Mouse (Mus musculus): Measurements from ENCODE around the gene Arhgap11a. TPM values are rescaled to one million over a fixed set of nuclear protein-coding genes. Genes with fewer than 3 reads are reported as not detected.

Gene Arhgap11a
- polyA plus RNA-seq, 1 experiment from 2014 or later: 5.2 TPM

DNA sequence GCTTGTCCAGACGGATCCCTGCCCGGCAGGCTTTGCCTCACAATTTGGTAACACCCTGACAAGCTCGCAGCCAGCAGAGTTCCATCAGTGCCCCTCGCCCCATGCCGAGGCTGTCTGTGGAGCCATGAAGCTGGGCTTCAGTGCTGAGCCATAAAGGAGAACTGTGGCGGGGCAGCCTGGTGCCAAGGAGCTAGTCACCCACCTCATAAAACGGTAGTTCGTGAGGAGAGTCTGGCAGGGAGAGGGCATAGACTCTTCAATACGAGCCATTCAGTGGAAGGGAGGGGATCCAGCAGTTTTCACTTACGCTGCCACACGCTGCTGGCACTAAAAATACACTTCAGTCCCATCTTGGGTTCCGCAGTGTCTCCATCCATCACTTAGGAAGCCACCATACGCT lies 49.9 kb downstream of the Arhgap11a start:
- no peaks in the 10 kb centered on the region for H3K27me3 ChIP-seq (replicated peaks; ENCODE audit: control insufficient read depth, insufficient read depth, low read length)
- WGBS: 84% methylated on average over 13 of the region's 13 CpGs
- no peak overlapping the region for H3K9ac ChIP-seq (ENCODE audit: low read depth, low read length)
- H3K4me3 ChIP-seq (ENCODE audit: low read length): no peak overlapping the region
- H3K4me1 ChIP-seq (ENCODE audit: control insufficient read depth, insufficient read depth, low read depth, low read length): no peaks in the 10 kb centered on the region
- no peak for ATAC-seq
- H3K4me2 ChIP-seq (ENCODE audit: low read length): no peak overlapping the region
- no peak overlapping the region for H3K27ac ChIP-seq (ENCODE audit: low read depth, low read length)
- no peaks in the 10 kb centered on the region for H3K36me3 ChIP-seq (ENCODE audit: control insufficient read depth, insufficient read depth, low read length)
- no peaks in the 10 kb centered on the region for H3K9me3 ChIP-seq (ENCODE audit: control insufficient read depth, low read length)

DNA sequence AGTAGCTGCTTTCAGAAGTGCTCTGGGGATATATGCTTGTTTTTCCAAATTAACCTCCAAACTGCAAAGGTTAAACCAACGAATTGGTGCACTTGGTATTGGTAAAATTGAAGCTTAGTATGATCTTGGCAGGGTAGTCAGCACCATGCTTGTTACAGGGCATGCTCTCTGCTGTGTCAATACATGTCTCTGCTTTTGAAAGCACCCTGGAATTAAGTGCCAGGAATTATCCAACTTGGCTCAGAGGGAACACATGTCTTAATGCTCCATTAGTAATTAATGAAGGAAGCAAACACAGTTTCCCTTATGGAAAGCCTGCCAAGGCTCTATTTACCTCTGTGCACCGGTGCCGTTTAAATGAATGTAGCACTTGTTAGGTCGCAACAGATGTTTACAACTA lies 53.3 kb downstream of the Arhgap11a start:
- WGBS: 65% methylated on average over 4 of the region's 4 CpGs
- H3K9ac ChIP-seq (ENCODE audit: low read depth, low read length): no peak overlapping the region

DNA sequence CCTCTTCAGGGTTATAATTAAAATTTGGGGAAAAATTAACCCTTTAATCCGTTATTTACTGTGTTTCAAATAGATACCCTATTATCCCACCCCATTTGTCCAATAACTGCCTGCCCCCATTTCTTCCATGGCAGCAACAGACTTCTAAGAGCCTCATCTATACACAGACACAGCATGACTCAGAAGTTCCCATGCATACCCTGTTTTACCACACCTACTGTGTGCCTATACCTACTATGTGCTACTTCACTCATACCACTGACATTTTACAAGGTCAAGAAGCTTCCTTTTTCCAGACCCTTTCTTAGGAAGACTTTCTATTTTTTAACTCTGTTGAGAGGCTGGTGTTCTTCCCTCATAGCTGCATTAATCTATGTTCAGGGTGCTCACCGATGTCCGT lies 54.9 kb downstream of the Arhgap11a start:
- Histone ChIP-seq H3K27ac (ENCODE audit: low read depth, low read length) (no peak overlapping the region), H3K27me3 (replicated peaks; ENCODE audit: control insufficient read depth, insufficient read depth, low read length) (no peaks in the 10 kb centered on the region), H3K36me3 (ENCODE audit: control insufficient read depth, insufficient read depth, low read length) (peaks cover 3% of the 10 kb centered on the region; the same call in 1 of the 2 replicates), H3K4me3 (ENCODE audit: low read length) (no peak overlapping the region), H3K9ac (ENCODE audit: low read depth, low read length) (no peak overlapping the region), H3K9me3 (ENCODE audit: control insufficient read depth, low read length) (no peaks in the 10 kb centered on the region), H3K4me1 (ENCODE audit: control insufficient read depth, insufficient read depth, low read depth, low read length) (no peaks in the 10 kb centered on the region), H3K4me2 (ENCODE audit: low read length) (no peak overlapping the region)
- no peak for ATAC-seq
- 91% methylated on average over 3 of the region's 3 CpGs for WGBS

More for the DNA sequence above, 53.3 kb downstream of the Arhgap11a start:
- Histone ChIP-seq H3K27me3 (replicated peaks; ENCODE audit: control insufficient read depth, insufficient read depth, low read length) (no peaks in the 10 kb centered on the region), H3K4me1 (ENCODE audit: control insufficient read depth, insufficient read depth, low read depth, low read length) (no peaks in the 10 kb centered on the region), H3K4me2 (ENCODE audit: low read length) (no peak overlapping the region), H3K4me3 (ENCODE audit: low read length) (no peak overlapping the region), H3K36me3 (ENCODE audit: control insufficient read depth, insufficient read depth, low read length) (no peaks in the 10 kb centered on the region), H3K27ac (ENCODE audit: low read depth, low read length) (no peak overlapping the region), H3K9me3 (ENCODE audit: control insufficient read depth, low read length) (no peaks in the 10 kb centered on the region)
- ATAC-seq: no peak

DNA sequence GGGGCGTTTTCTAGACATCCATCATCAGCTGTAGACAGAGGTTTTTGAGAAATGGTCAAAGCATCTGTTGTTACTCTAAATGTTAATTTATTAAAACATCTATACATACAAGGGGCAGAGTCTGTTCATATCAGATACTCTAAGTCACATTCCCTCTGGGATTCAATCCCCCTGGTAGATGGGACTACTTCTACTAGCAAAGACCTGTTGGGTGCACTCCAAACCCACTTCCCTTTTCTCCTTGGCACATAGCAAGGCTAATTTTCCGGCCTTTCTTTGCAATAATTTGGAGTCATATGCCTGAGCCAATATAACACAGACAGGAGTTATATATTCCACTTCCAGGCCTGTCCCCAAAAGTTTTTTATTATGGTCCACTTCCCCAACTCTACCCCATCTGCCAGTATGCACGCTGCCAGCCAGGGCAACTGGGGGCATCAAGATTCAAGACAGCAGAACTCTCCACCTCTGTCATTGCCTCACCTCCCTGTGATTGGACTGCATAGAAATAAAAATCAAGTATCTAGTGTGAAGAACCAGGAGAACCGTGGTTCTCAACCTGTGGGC lies 59.6 kb downstream of the Arhgap11a start:
- no peak overlapping the region for H3K9ac ChIP-seq (ENCODE audit: low read depth, low read length)
- no peak overlapping the region for H3K4me3 ChIP-seq (ENCODE audit: low read length)
- no peaks in the 10 kb centered on the region for H3K9me3 ChIP-seq (ENCODE audit: control insufficient read depth, low read length)
- H3K36me3 ChIP-seq (ENCODE audit: control insufficient read depth, insufficient read depth, low read length): peaks cover 15% of the 10 kb centered on the region
- no peak overlapping the region for H3K27ac ChIP-seq (ENCODE audit: low read depth, low read length)
- H3K27me3 ChIP-seq (replicated peaks; ENCODE audit: control insufficient read depth, insufficient read depth, low read length): no peaks in the 10 kb centered on the region
- H3K4me1 ChIP-seq (ENCODE audit: control insufficient read depth, insufficient read depth, low read depth, low read length): no peaks in the 10 kb centered on the region
- H3K4me2 ChIP-seq (ENCODE audit: low read length): no peak overlapping the region
- 91% methylated on average over 4 of the region's 4 CpGs for WGBS
- no peak for ATAC-seq

DNA sequence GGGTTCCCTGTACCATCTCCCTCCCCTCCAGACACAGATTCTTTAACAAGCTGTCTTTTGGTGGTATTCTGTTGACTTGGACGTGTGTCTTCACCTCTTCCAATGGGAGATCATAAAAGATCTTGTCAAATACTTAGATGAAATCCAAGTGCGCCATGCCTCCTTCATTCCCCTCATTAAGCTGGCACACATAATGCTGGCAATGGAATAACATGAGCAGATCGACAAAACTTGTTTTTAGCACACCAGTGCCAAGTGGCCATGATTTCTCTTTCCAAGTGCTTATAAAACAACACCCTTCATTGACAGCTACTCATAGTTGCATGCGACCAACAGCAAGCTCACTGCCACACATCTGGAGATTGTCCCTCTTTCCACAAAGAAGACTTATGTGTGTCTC lies 60.6 kb downstream of the Arhgap11a start:
- ATAC-seq: no peak
- WGBS: 92% methylated on average over 4 of the region's 4 CpGs

DNA sequence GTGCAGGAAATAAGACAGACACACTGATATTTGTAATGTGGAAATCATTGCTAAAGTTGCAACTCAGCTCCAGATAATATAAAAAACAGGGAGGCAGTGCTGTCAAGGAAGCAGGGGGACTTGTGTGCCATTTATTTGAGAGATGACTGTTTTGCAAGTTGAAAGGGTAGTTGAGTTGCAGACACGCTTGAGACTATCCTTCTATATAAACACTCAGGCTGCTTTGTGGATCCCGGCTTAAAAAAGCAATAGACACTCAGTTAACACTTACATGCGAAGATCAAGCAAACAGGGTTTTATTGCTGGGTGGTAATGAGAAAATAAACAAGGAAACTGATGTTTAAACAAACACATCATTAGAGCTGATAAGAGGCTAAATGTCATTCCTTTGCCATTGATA lies 63.6 kb downstream of the Arhgap11a start:
- Histone ChIP-seq H3K27ac (ENCODE audit: low read depth, low read length) (no peak overlapping the region), H3K4me1 (ENCODE audit: control insufficient read depth, insufficient read depth, low read depth, low read length) (no peaks in the 10 kb centered on the region), H3K9me3 (ENCODE audit: control insufficient read depth, low read length) (no peaks in the 10 kb centered on the region), H3K9ac (ENCODE audit: low read depth, low read length) (no peak overlapping the region), H3K36me3 (ENCODE audit: control insufficient read depth, insufficient read depth, low read length) (peaks cover 19% of the 10 kb centered on the region), H3K4me2 (ENCODE audit: low read length) (no peak overlapping the region), H3K27me3 (replicated peaks; ENCODE audit: control insufficient read depth, insufficient read depth, low read length) (no peaks in the 10 kb centered on the region), H3K4me3 (ENCODE audit: low read length) (no peak overlapping the region)
- WGBS: 77% methylated on average over 3 of the region's 3 CpGs
- no peak for ATAC-seq

More for the DNA sequence above, 60.6 kb downstream of the Arhgap11a start:
- Histone ChIP-seq H3K4me2 (ENCODE audit: low read length) (no peak overlapping the region), H3K4me3 (ENCODE audit: low read length) (no peak overlapping the region), H3K27ac (ENCODE audit: low read depth, low read length) (no peak overlapping the region), H3K27me3 (replicated peaks; ENCODE audit: control insufficient read depth, insufficient read depth, low read length) (no peaks in the 10 kb centered on the region), H3K9ac (ENCODE audit: low read depth, low read length) (no peak overlapping the region), H3K36me3 (ENCODE audit: control insufficient read depth, insufficient read depth, low read length) (peaks cover 15% of the 10 kb centered on the region), H3K4me1 (ENCODE audit: control insufficient read depth, insufficient read depth, low read depth, low read length) (no peaks in the 10 kb centered on the region), H3K9me3 (ENCODE audit: control insufficient read depth, low read length) (no peaks in the 10 kb centered on the region)

DNA sequence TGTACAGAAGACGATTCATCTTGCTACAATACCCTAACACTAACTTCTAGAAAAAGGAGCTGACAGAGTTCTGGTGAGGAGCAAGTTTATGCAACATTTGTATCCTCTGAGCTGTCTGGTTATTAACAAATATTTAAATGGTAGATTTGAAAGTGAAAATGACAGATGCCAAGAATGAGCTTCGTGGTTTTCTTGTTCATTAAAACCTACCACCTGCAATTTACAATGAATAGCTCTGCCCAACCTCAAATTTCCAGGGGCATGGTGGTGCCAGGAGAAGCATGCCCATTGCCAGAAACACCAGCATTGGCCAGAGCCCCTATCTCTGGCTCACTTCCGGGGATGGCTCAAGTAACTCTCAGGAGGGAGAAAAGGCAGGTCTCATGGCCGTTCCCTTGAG lies 66.9 kb downstream of the Arhgap11a start:
- Histone ChIP-seq H3K9ac (ENCODE audit: low read depth, low read length) (no peak overlapping the region), H3K9me3 (ENCODE audit: control insufficient read depth, low read length) (no peaks in the 10 kb centered on the region), H3K4me2 (ENCODE audit: low read length) (no peak overlapping the region), H3K4me3 (ENCODE audit: low read length) (no peak overlapping the region), H3K36me3 (ENCODE audit: control insufficient read depth, insufficient read depth, low read length) (peaks cover 7% of the 10 kb centered on the region), H3K27me3 (replicated peaks; ENCODE audit: control insufficient read depth, insufficient read depth, low read length) (no peaks in the 10 kb centered on the region), H3K4me1 (ENCODE audit: control insufficient read depth, insufficient read depth, low read depth, low read length) (no peaks in the 10 kb centered on the region), H3K27ac (ENCODE audit: low read depth, low read length) (no peak overlapping the region)
- ATAC-seq: no peak
- WGBS: 82% methylated on average over 4 of the region's 4 CpGs

Other genes starting within 250 kb of the Arhgap11a start
- gene Grem1, start 90.0 kb downstream of the Arhgap11a start, polyA plus RNA-seq (2015; fragmentation: Nextera tagmentation; extraction: Ambion mirVana): 1.8 and 2.0 TPM in 2 replicates
- gene Scg5, start 19.5 kb downstream of the Arhgap11a start, polyA plus RNA-seq (2015; fragmentation: Nextera tagmentation; extraction: Ambion mirVana): 228 and 265 TPM in 2 replicates
- gene Gjd2, start 165.0 kb upstream of the Arhgap11a start, polyA plus RNA-seq (2015; fragmentation: Nextera tagmentation; extraction: Ambion mirVana): 11.0 and 11.3 TPM in 2 replicates
- 1.3 and 71.3 TPM in 2 replicates for gene Actc1, start 204.9 kb upstream of the Arhgap11a start, polyA plus RNA-seq (2015; fragmentation: Nextera tagmentation; extraction: Ambion mirVana)

Measured in hindbrain, embryonic 16.5 days (tissue).